Mouse (Mus musculus): ENCODE measurements around the gene Mrpl24.

GRCm38 (mm10) chr3:87918551-87918950, 755 bp upstream of the Mrpl24 start:
- TF ChIP-seq CTCF (IDR thresholded peaks at IDR 0.05; ENCODE audit: control insufficient read depth, insufficient read depth, insufficient replicate concordance, low read depth, low read length) (no peak), POLR2A (IDR thresholded peaks at IDR 0.05; ENCODE audit: control insufficient read depth, low read depth, low read length) (no peak)

Measured in testis, adult 2 months (tissue).